Mouse (Mus musculus): ENCODE results near the gene Cacna1d.

The Cacna1d gene

GRCm38 (mm10) chr14:30092021-30092420 lies 399.2 kb downstream of the Cacna1d start:
- no peak for DNase-seq (ENCODE audit: low spot score)

GRCm38 (mm10) chr14:30079729-30080128 lies 411.5 kb downstream of the Cacna1d start:
- DNase-seq (ENCODE audit: low spot score) = no peak

GRCm38 (mm10) chr14:30078115-30078808 lies 413.0 kb downstream of the Cacna1d start:
- DNase-seq (ENCODE audit: low spot score) = no peak

- no peak for DNase-seq (ENCODE audit: low spot score)
These were observed 415.9 kb downstream of the Cacna1d start for GRCm38 (mm10) chr14:30075268-30075887.

GRCm38 (mm10) chr14:30068566-30068965 lies 422.7 kb downstream of the Cacna1d start:
- no peak for DNase-seq (ENCODE audit: low spot score)

GRCm38 (mm10) chr14:30066752-30067151 lies 424.5 kb downstream of the Cacna1d start:
- no peak for DNase-seq (ENCODE audit: low spot score)

- DNase-seq (ENCODE audit: low spot score) = no peak
These were observed 426.4 kb downstream of the Cacna1d start for GRCm38 (mm10) chr14:30064864-30065263.

GRCm38 (mm10) chr14:30056031-30056766 lies 435.1 kb downstream of the Cacna1d start:
- no peak for DNase-seq (ENCODE audit: low spot score)

- DNase-seq (ENCODE audit: low spot score) = no peak
These were observed 436.3 kb downstream of the Cacna1d start for GRCm38 (mm10) chr14:30054922-30055321.

GRCm38 (mm10) chr14:30050280-30050679 lies 441.0 kb downstream of the Cacna1d start:
- no peak for DNase-seq (ENCODE audit: low spot score)

GRCm38 (mm10) chr14:30048049-30048448 lies 443.2 kb downstream of the Cacna1d start:
- no peak for DNase-seq (ENCODE audit: low spot score)

GRCm38 (mm10) chr14:30046976-30047375 lies 444.3 kb downstream of the Cacna1d start:
- DNase-seq (ENCODE audit: low spot score) = no peak

GRCm38 (mm10) chr14:30045704-30046220 lies 445.5 kb downstream of the Cacna1d start:
- no peak for DNase-seq (ENCODE audit: low spot score)

GRCm38 (mm10) chr14:30045239-30045638 lies 446.0 kb downstream of the Cacna1d start:
- no peak for DNase-seq (ENCODE audit: low spot score)

GRCm38 (mm10) chr14:30043356-30043940 lies 447.8 kb downstream of the Cacna1d start:
- DNase-seq (ENCODE audit: low spot score) = no peak

GRCm38 (mm10) chr14:30041836-30042235 lies 449.4 kb downstream of the Cacna1d start:
- DNase-seq (ENCODE audit: low spot score) = no peak

- DNase-seq (ENCODE audit: low spot score) = no peak
These were observed 451.8 kb downstream of the Cacna1d start for GRCm38 (mm10) chr14:30039413-30039812.

- DNase-seq (ENCODE audit: low spot score) = no peak
These were observed 452.8 kb downstream of the Cacna1d start for GRCm38 (mm10) chr14:30038431-30038830.

- DNase-seq (ENCODE audit: low spot score) = no peak
These were observed 457.9 kb downstream of the Cacna1d start for GRCm38 (mm10) chr14:30033405-30033804.

- DNase-seq (ENCODE audit: low spot score) = no peak
These were observed 463.9 kb downstream of the Cacna1d start for GRCm38 (mm10) chr14:30027378-30027777.

GRCm38 (mm10) chr14:30024387-30024786 lies 466.9 kb downstream of the Cacna1d start:
- DNase-seq (ENCODE audit: low spot score) = no peak

- DNase-seq (ENCODE audit: low spot score) = no peak
These were observed 468.8 kb downstream of the Cacna1d start for GRCm38 (mm10) chr14:30022471-30022870.

Data from ovary, postnatal 10 days (tissue).